Mouse (Mus musculus): Measurements from ENCODE around the gene Ugt1a10.
"Not testable (repeated sequence)": the region's sequence is repeated elsewhere in the genome, so short reads cannot be mapped to it uniquely, and the experiment has no call there.

- not testable (repeated sequence) for TF ChIP-seq POLR2A, CTCF (IDR thresholded peaks at IDR 0.05; ENCODE audit: insufficient read depth, low read depth, low read length)
Observed at GRCm38 (mm10) chr1:88103697-88104468, 48.7 kb downstream of the Ugt1a10 start.

Measured in olfactory bulb, adult 2 months (tissue).